Mouse (Mus musculus) thymus, adult 2 months (tissue): ENCODE results near the gene Lrrc1. TPM values are rescaled to one million over a fixed set of nuclear protein-coding genes. Genes with fewer than 3 reads are reported as not detected.

Experiments
- DNase-seq: peaks from one replicate; pipeline ENCODE4 v3.0.0; 2021
- H3K27ac ChIP-seq: fragments of 200-500 bp; 2 replicates; pipeline ENCODE4 v1.5.1; 2012; ENCODE audit warnings: low read length, control low read depth; ENCODE audit not compliant: control insufficient read depth, insufficient read depth
- H3K27me3 ChIP-seq: fragments of 200-500 bp; 2 replicates; pipeline ENCODE4 v1.6.1; 2012; ENCODE audit warnings: mild to moderate bottlenecking, low read length, moderate library complexity, mixed read lengths; ENCODE audit not compliant: control insufficient read depth, insufficient read depth
- H3K36me3 ChIP-seq: fragments of 200-500 bp; 2 replicates; pipeline ENCODE4 v1.6.1; 2012; ENCODE audit warnings: mild to moderate bottlenecking, low read length, moderate library complexity; ENCODE audit not compliant: control insufficient read depth, insufficient read depth
- H3K4me1 ChIP-seq: fragments of 200-500 bp; replicated peaks from 2 replicates; pipeline ENCODE4 v1.6.1; 2012; ENCODE audit warnings: low read length; ENCODE audit not compliant: control insufficient read depth, insufficient read depth
- H3K4me3 ChIP-seq: fragments of 200-500 bp; 2 replicates; pipeline ENCODE4 v1.5.1; 2012; ENCODE audit warnings: mild to moderate bottlenecking, low read length, control low read depth, moderate library complexity; ENCODE audit not compliant: control insufficient read depth, insufficient read depth
- CTCF ChIP-seq: fragments of 200-500 bp; IDR thresholded peaks from 2 replicates; pipeline ENCODE4 v1.5.1; 2012; ENCODE audit warnings: mild to moderate bottlenecking, control low read depth, low read length, moderate library complexity, borderline replicate concordance; ENCODE audit not compliant: control insufficient read depth, poor library complexity, insufficient read depth; ENCODE audit errors: extremely low read depth
- POLR2A ChIP-seq: fragments of 200-500 bp; IDR thresholded peaks from 2 replicates; pipeline ENCODE4 v1.6.1; 2012; ENCODE audit warnings: mild to moderate bottlenecking, low read length, control low read depth, moderate library complexity; ENCODE audit not compliant: control insufficient read depth, poor library complexity, insufficient read depth; ENCODE audit errors: extremely low read depth
- WGBS: fragments of 180-500 bp; shearing (Covaris S2); methylation state at CpG from one replicate; pipeline ENCODE4 v1.1.7; 2018; 5-methylcytosine and 5-hydroxymethylcytosine counted together
- polyA plus RNA-seq: library from polyadenylated mRNA; depleted of rRNA; stranded (reverse); fragments of >200 nt; gene quantifications from 2 replicates; pipeline ENCODE4 v1.2.3, GENCODE M21; 2012

Lrrc1 gene
- polyA plus RNA-seq, 1 experiment, result 51.3 TPM

DNA sequence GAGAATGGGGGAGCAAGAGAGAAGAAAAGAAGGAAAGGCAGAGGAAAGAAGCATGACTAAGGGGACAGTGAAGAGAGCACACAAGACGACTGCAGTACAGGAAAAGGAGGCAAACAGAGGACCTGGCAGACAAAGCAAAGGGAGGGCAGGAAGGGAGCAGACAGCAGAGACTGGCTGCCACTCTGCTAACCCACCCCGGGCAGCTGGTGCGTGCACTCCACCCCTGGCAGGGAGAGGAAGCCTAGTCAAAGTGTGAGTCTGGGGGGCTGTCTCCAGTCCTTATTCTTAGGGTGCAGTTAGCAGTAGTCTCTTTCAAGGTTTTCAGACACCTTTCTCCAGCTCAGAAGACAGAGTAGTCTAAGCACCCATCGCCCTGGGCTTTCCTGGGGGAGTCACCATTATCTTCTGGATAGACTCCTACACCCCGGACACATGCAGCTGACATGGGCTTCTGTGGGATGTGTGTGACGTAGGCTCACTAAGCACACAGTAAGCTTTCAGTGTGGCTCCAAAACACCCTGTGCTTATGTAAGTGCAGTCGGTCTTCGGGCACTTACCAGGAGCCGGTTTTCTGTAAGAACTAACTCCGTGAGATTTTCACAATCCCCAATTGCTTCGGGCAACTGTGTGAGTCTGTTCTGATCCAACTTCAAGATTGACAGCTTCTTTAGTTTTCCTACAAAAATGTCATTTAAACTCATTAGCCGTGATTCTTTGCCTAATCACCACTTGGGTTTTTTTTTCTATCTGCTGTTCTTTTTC is 92.4 kb downstream of the Lrrc1 start:
- TF ChIP-seq CTCF (no peak), POLR2A (no peak)
- WGBS, result 93% methylated on average over 12 of the region's 12 CpGs
- H3K36me3 ChIP-seq, result peaks cover 54% of the 10 kb centered on the region
- peaks cover 8% of the 10 kb centered on the region for H3K4me1 ChIP-seq
- H3K27me3 ChIP-seq, result no peaks in the 10 kb centered on the region
- H3K4me3 ChIP-seq, result no peak overlapping the region
- no peak overlapping the region for H3K27ac ChIP-seq
- DNase-seq, result no peak

DNA sequence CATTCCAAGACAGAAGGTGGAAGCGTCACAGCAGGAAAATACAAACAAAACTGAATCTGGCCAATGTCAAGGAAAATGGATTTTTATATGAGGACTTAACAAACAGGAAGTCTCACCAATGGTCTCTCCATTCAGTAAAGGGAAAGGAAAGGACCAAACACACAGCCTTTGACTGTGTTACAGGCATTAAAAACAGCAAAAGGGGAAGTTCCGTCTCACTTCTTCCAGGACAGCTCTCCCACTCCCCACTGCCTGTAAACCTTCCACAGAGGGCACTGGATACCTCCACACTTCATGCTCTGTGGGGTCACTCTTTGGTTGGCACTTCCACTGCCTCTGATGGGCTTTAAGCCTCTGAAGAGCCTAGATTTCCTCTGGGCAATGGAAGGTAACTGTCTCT is 94.2 kb downstream of the Lrrc1 start:
- Histone ChIP-seq H3K4me3 (no peak overlapping the region), H3K36me3 (peaks cover 46% of the 10 kb centered on the region), H3K27ac (no peak overlapping the region), H3K4me1 (0 out of 2 replicates have a peak, but pooled peaks cover 3% of the 10 kb centered on the region), H3K27me3 (no peaks in the 10 kb centered on the region)
- DNase-seq, result no peak
- no peak for TF ChIP-seq CTCF
- no peak for TF ChIP-seq POLR2A
- WGBS, result 91% methylated on average over 2 of the region's 2 CpGs

DNA sequence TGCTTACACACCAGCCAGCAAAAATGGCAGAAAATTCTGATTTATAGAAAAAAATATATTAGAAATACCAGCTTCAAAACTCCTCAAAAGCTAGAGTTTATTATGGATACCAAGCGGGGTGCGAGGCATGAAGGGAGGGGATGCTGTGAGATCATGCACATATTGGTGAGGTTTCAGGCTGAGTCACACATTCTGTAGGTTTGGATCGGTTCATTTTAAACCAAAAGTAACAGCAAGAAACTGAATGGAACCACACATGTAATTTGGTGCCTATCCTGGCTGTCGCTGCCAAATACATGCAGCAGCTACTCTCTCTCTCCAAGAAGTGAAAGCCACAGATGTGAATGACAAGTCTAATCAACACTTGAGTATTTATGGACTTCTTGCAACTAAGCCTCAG is 99.8 kb downstream of the Lrrc1 start:
- DNase-seq, result no peak
- Histone ChIP-seq H3K27me3 (no peaks in the 10 kb centered on the region), H3K36me3 (peaks cover 5% of the 10 kb centered on the region; the same call in 1 of the 2 replicates), H3K27ac (no peak overlapping the region), H3K4me3 (no peak overlapping the region), H3K4me1 (no peaks in the 10 kb centered on the region)
- WGBS, result 97% methylated on average over 4 of the region's 4 CpGs
- TF ChIP-seq POLR2A (no peak), CTCF (no peak)

GRCm38 (mm10) chr9:77439371-77439770 is 105.3 kb downstream of the Lrrc1 start:
- TF ChIP-seq POLR2A, result no peak
- TF ChIP-seq CTCF, result no peak
- no peak overlapping the region for H3K27ac ChIP-seq
- no peak overlapping the region for H3K4me3 ChIP-seq
- no peak for DNase-seq
- H3K27me3 ChIP-seq, result no peaks in the 10 kb centered on the region
- peaks cover 10% of the 10 kb centered on the region; the same call in 1 of the 2 replicates for H3K36me3 ChIP-seq
- peaks cover 3% of the 10 kb centered on the region; the same call in 1 of the 2 replicates for H3K4me1 ChIP-seq
- WGBS, result 95% methylated on average over 6 of the region's 6 CpGs

DNA sequence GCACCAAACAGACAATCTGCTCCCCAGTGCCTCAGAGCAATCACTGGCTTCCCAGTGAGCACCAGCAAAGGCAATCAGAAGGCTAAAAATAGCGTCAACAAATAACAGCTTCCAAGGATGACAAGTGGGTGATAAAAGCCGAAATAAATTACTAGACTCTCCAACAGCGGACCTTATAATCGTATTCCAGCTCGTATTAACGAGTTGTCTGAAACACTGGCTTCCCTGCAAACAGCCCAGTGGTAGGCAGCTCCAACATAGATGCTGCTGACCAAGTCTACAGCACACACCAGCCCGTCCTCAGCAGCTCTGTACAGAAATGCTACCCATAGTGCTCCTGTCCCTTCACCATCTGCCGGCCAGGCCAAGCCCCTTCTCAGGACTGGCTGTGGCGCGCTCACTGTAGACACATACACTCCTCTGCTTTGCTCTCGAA is 105.8 kb downstream of the Lrrc1 start:
- WGBS, result 92% methylated on average over 11 of the region's 11 CpGs

DNA sequence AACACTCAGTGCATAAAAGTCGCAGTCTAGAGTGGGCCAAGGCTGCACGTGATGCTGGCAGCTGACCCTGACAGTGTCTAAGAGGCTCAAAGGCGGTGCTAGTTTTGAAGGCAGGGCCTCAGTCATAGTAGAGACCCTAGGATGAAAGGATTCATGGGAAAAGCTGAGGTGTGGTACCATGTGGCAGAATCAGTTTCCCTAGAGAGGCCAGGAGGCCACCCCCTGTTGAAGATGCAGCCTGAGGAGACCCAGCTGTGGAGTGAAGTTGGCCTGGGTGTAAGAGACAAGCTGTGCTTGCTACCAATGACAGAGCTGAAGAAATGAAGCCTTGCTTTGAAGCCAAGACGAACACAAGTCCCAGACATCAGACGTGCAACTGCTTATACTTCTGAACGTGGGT is 107.5 kb downstream of the Lrrc1 start:
- Histone ChIP-seq H3K36me3 (peaks cover 18% of the 10 kb centered on the region; the same call in 1 of the 2 replicates), H3K4me1 (peaks cover 3% of the 10 kb centered on the region; the same call in 1 of the 2 replicates), H3K27me3 (no peaks in the 10 kb centered on the region), H3K4me3 (no peak overlapping the region), H3K27ac (no peak overlapping the region)
- DNase-seq, result no peak
- TF ChIP-seq CTCF (no peak), POLR2A (no peak)
- 68% methylated on average over 6 of the region's 6 CpGs for WGBS

More for the DNA sequence above, 105.8 kb downstream of the Lrrc1 start:
- H3K4me1 ChIP-seq, result peaks cover 3% of the 10 kb centered on the region; the same call in 1 of the 2 replicates
- H3K27me3 ChIP-seq, result no peaks in the 10 kb centered on the region
- no peak overlapping the region for H3K27ac ChIP-seq
- H3K36me3 ChIP-seq, result peaks cover 15% of the 10 kb centered on the region; the same call in 1 of the 2 replicates
- DNase-seq, result no peak
- TF ChIP-seq POLR2A (no peak), CTCF (no peak)
- H3K4me3 ChIP-seq, result no peak overlapping the region

- H3K36me3 ChIP-seq, result peaks cover 28% of the 10 kb centered on the region
- TF ChIP-seq POLR2A (no peak), CTCF (no peak)
- no peak overlapping the region for H3K27ac ChIP-seq
- H3K27me3 ChIP-seq, result no peaks in the 10 kb centered on the region
- WGBS, result 95% methylated on average over 12 of the region's 12 CpGs
- no peak overlapping the region for H3K4me3 ChIP-seq
- H3K4me1 ChIP-seq, result peaks cover 5% of the 10 kb centered on the region; the same call in 1 of the 2 replicates
- no peak for DNase-seq
Measured at GRCm38 (mm10) chr9:77434965-77435364, 109.7 kb downstream of the Lrrc1 start.
